Mouse (Mus musculus): Measurements from ENCODE around the gene Maf.

Gene Maf

GRCm38 (mm10) chr8:115707731-115708590, at the start of gene Maf:
TSS of gene Maf (minus strand) at chr8:115707794.
- peak; percentile 96 for DNase-seq

DNA sequence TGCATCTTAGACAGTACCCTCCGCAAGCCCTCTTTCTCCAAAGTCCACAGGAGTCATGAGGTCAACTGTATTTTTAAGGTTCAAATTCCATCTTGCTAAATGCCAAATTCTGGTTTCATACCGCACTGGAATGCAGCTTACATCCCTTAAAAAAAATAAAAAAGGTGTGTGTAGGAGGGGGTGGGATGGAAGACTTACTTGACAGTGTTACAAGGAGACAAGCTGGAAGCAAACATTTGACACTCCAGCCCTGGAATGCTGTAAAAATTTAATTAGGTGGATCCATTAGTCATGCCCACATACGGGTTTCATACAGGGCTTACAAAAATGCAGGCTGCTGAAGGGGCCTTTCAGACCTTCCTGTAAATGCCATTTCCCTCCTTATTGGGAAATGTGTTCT, 49.4 kb upstream of the Maf start:
- peak; percentile 44 for DNase-seq

DNA sequence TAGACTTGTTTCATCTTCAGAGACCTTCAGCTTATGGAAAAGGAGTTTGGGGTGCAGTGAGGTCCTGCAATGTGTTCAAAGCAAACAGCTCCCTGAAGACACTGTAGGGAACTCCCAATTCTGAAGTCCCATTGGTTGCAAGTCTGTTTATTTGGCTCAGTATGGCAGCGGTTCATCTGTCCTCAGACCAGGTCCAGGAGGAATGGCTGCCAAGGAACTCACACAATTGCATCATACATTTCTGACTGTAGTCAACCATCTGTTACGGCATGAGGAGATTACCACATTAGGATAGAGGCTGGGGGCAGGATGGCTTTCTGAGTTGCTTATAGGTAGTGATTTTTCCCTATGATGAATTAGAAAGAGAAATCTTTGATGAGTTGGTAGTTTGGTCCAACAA, 48.4 kb upstream of the Maf start:
- no peak for DNase-seq

DNA sequence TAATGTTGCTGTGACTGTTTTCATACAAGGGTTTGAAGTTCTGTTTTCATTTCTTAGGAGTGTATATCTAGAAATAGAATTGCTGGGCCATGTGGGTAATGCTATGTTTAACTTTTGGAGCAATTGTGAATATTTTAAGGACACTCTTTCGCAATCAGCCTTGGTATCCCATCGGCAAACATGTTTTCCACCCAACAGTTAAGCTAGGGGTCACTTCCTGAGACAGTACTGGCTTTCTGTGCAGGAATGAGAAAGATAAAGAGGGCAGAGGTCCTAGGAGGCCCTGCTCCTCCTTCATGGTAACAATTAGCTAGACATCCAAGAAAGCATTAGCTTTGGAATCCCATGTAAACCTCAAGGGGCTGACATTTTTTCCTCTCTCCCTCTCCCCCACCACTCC, 47.1 kb upstream of the Maf start:
- no peak for DNase-seq

DNA sequence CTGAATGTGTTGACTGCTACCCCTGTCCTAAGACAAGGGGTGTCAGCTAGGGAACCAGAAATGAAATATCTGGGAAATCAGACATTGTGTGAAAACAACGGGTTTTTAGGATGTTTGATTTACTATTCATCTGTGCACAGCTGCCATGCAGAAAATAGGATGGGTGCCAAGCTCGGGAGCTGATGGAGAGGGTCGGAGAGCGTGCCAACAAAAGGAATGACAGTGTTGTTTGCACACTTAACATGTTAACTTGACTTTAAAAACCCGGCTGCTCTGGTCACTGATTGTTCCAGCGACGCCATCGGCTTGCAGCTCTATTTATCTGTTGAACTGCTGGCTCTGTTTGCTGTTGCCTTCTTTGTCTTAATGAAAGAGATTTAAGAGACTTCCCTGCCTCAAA, 46.2 kb upstream of the Maf start:
- no peak for DNase-seq

DNA sequence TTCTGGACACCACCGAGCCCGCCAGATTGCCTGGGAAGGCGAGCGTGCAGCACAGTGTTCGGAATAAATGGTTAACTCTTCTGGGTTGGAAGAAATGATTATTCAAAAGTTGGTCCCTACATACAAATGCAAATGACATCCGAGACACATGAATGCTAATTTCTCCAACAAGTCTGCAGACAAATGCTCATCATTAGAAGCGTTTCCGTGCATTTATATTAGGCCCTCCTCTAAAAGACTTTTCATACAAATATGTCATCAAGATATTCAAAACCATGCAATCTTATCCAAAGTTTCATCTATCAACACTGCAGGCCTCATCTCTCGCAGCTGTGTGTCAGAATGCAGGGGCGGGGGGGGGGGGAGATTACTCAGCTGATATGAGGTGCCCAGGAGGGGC, 39.8 kb upstream of the Maf start:
- DNase-seq, result no peak

DNA sequence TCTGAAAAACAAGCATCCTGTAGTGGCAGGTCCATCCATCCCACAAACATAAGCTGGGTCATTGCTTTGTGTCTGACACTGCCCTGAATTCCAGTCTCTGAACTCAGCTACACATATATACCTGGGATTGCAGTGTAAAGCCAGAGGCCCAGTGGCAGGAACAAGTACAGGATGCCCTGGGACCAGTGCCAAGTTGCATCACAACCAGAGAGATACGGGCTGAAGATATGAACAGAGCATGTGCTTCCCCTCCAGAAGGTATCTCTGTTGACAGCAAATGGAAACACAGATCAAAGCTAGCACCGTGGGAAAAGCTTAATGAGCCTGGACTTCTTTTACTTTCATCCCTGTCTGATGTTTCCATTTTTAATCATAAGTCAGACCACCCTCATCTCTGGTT, 38.1 kb upstream of the Maf start:
- DNase-seq, result no peak

DNA sequence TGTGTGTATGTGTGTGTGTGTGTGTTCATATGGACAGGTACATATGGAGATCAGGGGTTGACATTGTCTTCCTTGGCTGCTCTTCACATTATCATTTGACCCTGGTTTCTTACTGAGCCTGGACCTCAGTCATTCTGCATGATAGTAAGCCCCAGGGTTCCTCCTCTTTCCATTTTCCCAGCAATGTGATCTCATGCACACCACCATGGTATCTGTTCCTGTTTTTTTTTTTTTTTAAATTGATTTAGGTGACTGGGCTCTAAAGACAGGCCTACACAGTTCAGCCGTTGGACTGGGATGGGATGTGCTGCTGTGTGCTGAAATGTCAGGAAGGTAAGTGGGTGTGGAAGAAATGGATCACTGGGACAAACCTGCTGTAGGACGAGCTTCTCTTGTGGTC, 35.8 kb upstream of the Maf start:
- no peak for DNase-seq

GRCm38 (mm10) chr8:115742646-115743045, 35.1 kb upstream of the Maf start:
- DNase-seq, result no peak

DNA sequence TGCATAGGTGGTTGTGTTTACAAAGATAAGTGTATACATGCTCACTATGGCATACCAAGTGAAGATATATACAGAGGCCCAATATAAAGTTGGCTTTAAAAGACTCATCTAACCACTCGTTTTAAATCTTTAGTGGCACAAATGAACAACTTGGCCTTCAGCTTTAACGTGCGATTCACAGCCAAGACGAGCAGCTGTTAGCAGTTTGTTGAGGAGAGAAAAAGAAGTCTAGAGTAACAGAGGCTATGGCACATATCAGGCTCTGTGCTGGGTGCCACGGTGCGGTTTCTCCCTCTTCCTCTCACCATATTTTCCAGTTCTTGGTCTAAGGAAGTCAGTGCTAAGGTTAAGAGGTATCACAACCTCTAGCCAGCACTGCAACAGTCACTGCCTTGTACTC, 34.4 kb upstream of the Maf start:
- no peak for DNase-seq

DNA sequence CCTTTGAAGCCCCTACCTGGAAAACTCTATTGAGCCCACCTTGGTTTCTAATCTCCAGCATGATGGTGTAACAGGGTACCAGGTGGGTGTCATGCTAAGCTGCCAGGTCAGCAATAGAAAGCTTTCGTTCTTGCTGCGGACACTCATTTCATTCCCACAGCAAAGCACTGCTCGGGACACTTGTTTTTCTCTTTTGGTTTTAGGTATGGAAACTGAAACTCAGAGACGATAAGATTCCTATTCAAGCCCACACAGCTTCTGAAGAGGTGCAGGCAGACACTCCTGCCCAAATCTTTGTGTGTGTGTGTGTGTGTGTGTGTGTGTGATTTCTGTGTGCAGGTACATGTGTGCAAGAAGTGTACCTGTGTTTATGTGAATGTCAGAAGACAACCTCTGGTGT, 32.2 kb upstream of the Maf start:
- DNase-seq, result no peak

- DNase-seq, result no peak
These were observed 24.8 kb upstream of the Maf start for GRCm38 (mm10) chr8:115732401-115732800.

DNA sequence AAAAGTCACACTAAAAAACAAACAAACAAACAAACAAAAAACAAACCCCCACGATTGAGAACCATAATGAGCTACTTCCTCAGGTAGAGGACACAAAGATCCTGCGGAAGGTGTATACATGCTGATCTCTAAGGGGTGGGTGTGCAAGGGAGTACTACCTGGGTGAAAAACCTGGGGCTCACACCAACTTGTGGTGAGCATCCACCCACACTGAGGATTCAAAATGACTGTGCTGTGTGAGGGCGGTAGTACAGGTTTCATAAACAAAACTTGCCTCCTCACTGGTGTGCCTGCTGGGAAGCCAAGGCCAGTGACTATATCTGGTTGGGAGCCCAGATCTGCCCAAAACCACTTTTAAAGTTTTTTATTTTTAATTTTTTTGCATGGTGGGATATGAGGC, 19.2 kb upstream of the Maf start:
- DNase-seq, result no peak

DNA sequence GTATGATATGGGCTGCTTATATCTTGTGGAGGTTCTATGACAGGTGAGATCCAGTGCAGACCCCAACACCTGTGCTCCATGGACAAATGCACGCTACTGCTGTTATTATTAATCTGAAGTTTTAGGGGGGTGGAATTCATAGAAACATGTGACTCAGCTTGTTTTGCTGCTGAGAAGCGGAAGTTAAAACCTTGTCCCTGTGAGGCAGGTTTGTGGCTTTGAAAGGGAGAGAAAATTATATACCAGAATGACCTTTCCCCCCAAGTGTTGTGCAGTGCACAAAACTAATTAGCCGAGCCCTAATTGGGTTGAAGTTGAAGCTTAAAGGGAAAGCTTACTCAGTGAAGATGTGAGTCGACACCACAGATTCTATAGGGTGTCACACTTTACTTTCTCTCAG, 18.6 kb upstream of the Maf start:
- no peak for DNase-seq

- DNase-seq, result peak; percentile 81
These were observed 11.5 kb upstream of the Maf start for GRCm38 (mm10) chr8:115719126-115719525.

DNA sequence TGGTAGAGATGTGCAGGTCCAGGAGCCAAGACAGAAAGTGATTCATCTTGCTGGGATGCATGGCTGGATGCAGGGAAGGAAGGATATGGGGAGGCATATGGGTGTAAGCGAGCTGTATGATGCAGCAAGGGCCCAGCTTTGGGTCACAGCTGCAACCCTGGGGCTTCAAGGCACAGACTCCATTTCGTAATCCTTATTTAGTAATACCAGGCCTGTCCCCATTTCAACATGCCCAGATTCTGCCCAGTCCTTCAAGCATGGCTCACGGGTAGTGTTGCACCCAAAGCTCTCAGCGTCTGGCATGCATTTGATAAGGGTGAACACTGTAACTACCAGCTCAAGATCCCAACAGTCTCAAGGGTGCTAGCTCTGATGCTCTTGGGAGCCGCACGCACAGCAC, 11.0 kb upstream of the Maf start:
- DNase-seq, result no peak

- DNase-seq, result no peak
These were observed 7.7 kb upstream of the Maf start for GRCm38 (mm10) chr8:115715262-115715661.

GRCm38 (mm10) chr8:115711106-115711505, 3.5 kb upstream of the Maf start:
- DNase-seq, result no peak

DNA sequence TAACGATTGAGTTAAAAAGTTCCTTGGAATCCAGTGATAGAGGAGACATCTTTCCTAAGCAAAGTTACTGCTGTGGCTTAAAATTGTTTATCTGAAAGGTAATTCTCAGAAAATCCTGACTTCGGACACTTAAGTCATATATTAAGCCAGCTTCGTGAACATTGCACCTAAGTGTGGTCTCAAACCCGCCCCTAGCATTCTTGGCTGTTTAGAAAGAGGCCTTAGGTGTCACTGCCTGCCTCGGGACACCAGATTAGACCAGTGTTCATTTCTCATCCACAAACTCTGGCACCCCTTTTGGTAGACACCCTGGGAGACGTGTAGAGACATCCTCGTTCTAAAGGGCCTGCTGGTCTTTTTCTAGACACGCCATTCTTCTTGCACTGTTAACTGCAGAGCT, 2.3 kb upstream of the Maf start:
- DNase-seq, result peak; percentile 65

- peak; percentile 87 for DNase-seq
These were observed 1.6 kb upstream of the Maf start for GRCm38 (mm10) chr8:115708936-115709780.

- DNase-seq, result peak; percentile 81
These were observed 498 bp downstream of the Maf start for GRCm38 (mm10) chr8:115706861-115707730.

GRCm38 (mm10) chr8:115706411-115706860, 1.2 kb downstream of the Maf start:
- peak; percentile 50 for DNase-seq

DNA sequence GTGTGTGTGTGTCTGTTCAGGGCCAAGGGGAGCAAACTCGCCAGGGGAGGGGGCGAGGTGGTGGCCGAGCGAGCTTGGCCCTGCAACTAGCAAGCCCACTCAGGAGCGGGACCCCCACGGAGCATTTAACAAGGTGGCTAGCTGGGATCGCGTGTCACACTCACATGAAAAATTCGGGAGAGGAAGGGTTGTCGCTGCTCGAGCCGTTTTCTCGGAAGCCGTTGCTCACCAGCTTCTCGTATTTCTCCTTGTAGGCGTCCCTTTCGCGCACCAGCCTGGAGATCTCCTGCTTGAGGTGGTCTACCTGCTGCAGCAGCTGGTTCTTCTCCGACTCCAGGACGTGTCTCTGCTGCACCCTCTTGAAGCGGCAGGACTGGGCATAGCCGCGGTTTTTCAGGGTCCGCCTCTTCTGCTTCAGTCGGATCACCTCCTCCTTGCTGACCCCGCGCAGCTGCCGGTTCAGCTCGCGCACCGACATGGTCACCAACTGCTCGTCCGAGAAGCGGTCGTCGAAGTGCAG, 1.9 kb downstream of the Maf start:
- peak; percentile 66 for DNase-seq

All from kidney, postnatal 14 days (tissue).